Mouse (Mus musculus): ENCODE measurements at regions not wholly inside any gene's neighbourhood (a gene's known extent, or its start where the extent isn't known, plus 50 kb on each side); places are given as distances from the start of the nearest gene placed in this dataset.

GRCm38 (mm10) chr11:43370025-43370424, 56.0 kb downstream of the Pttg1 start:
- DNase-seq (ENCODE audit: low spot score in 2 of 2): no peak

- DNase-seq (ENCODE audit: low spot score in 2 of 2): no peak
Measured at GRCm38 (mm10) chr11:43368346-43368745, 57.7 kb downstream of the Pttg1 start.

DNA sequence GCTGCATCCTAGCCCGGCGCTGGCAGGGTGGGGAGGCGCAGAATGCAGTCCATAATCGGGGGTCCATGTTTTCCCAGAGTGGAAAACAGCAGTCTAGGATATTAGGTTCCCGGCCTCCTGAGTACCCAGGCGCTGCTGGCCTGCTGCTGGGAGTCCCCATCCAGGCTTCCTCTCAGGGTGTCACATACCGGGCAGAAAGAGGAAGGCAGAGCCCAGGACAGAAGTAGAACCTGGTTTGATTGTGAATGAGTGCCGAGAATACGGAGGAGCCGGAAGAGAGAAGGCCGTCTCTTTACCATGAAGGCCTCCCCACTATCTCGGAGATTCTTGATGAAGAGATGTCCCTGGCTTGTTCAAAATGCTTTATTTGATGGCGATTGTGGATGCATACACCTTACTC, 64.2 kb downstream of the Pttg1 start:
- no peak for DNase-seq (ENCODE audit: low spot score in 2 of 2)

- DNase-seq (ENCODE audit: low spot score in 2 of 2): no peak
Measured at GRCm38 (mm10) chr11:43358390-43359291, 67.4 kb downstream of the Pttg1 start.

DNA sequence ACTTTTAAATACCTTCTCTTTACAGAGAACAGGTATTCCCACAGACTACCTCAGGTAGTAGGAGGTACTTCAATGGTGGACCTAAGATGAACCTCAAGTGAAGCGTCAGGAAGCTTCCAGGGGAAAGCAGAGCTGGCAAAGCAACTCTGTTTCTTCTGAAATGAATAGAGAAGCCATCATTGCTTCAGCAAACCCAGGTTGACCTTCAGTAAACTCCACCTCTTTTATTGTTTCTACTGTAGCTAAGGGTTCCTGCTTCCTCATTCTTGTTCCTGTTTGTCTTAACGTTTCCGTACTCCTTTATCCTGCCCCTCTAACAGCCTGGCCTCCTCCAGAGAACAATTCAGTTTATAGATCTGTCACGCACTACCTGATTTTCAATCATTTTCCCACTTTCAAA, 72.4 kb downstream of the Pttg1 start:
- DNase-seq (ENCODE audit: low spot score in 2 of 2): no peak

DNA sequence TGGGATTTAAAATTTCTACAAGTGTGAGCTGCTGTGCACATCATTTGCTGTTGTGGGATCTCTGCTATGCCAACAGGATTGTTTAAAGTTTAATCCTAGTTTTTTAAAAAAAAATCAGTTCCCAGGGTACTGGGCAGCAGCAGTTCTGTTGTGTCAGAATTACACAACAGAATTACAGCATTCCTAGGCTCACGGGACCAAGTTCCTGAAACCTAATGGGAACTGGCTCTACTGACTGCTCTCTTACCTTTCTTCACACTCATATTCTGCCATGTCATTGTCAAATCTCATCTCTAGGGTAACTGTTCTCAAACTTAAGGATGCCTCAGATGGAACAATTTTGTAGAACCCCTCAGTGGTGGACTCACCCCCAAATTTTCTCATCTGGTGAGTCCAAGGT, 73.0 kb downstream of the Pttg1 start:
- DNase-seq (ENCODE audit: low spot score in 2 of 2): no peak

- DNase-seq (ENCODE audit: low spot score in 2 of 2): no peak
Measured at GRCm38 (mm10) chr11:43351818-43352217, 74.2 kb downstream of the Pttg1 start.

GRCm38 (mm10) chr11:43351348-43351747, 74.7 kb downstream of the Pttg1 start:
- no peak for DNase-seq (ENCODE audit: low spot score in 2 of 2)

- no peak for DNase-seq (ENCODE audit: low spot score in 2 of 2)
Measured at GRCm38 (mm10) chr11:43350242-43350641, 75.8 kb downstream of the Pttg1 start.

DNA sequence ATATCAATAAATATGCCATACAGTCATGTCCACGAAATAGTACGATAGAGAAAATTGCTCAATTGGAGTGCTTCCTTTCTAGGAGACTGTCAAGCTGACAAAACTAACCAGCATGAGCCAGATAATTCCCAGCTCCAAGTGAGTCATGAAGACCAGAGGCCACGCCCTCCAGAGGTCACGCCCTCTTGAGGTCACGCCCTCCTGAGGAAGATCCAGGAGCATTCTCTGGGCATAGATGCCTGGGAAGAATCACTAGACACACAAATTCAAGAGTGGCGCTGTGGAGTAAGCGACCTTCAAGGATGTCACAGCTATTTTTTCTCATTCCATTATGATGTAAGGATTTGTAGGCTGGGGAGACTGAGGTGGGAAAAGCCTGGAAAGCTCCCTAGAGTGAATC, 76.5 kb downstream of the Pttg1 start:
- peak; percentile 12 to 36 for DNase-seq (ENCODE audit: low spot score in 2 of 2)

DNA sequence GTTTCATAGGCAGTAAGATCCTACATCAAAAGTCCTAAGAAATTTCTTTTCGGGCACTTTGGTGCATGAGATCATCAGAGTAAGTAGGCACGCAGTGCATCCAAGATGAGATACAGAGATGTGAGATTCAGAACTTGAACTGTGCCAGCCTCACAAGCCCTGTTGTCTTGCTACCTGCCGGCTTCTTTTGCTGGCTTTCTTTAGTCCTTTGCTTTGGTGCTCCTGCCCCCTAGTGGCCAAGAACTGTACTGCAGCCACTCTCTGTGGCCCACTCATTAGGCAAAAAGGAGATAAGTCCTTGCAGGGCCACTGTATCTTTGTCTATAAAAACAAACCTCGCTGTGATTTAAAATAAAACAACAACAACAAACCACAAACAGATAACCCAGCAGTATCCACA, 77.5 kb downstream of the Pttg1 start:
- DNase-seq (ENCODE audit: low spot score in 2 of 2): peak; percentile 56 to 78

GRCm38 (mm10) chr11:43346489-43346888, 79.6 kb downstream of the Pttg1 start:
- DNase-seq (ENCODE audit: low spot score in 2 of 2): no peak

- DNase-seq (ENCODE audit: low spot score in 2 of 2): peak in 1 of 2 experiments; percentile 8
Measured at GRCm38 (mm10) chr11:43344767-43345561, 81.1 kb downstream of the Pttg1 start.

- no peak for DNase-seq (ENCODE audit: low spot score in 2 of 2)
Measured at GRCm38 (mm10) chr11:43343574-43343973, 82.5 kb downstream of the Pttg1 start.

DNA sequence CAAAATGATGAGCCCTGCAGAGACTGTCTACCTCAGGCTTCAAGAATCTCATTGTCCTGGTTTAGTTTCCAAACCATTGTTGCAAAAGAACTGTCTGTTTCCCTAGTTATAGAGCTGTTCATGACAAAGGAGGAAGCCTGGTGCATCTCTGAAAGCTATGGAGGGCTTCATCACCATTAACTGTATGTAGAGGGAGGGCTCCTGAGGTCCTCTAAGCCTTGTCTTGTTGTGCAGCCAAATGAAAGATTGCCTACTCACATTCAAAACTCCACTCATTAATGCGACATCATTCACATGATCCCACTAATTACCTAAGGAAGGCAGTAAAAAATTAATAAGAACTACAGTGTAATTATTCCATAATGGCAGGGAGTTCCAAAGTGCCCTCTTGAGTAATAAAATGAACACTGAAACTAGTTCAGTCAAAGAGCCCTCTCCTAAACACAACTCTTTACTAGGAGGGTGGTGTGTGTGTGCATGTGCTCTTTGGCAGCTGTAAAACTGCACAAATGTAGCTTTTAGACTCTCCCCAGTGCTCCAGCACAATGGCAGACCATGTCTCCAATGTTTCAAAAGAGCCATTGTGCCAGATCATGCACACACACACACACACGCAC, 87.6 kb downstream of the Pttg1 start:
- no peak for DNase-seq (ENCODE audit: low spot score in 2 of 2)

- no peak for DNase-seq (ENCODE audit: low spot score in 2 of 2)
Measured at GRCm38 (mm10) chr11:43335668-43336265, 90.3 kb downstream of the Pttg1 start.

DNA sequence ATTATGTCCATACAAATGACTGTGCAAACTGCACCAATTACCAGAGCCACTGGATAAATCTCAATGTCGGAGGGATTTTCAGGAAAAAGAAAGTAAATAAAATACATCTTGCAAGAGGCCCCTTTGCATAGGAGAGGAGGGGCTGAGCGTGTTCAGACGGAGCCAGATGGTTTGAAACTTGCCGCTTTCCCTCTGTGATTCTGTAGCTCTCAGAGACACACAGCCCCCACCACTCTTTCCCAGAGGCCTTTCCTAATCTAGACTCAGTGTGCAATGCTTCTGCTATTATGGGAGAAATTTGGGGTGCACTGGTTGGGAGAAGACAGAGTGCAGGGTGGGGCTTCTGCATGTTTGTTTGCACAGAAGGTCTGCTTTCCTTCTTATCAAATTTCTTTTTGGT, 92.5 kb downstream of the Pttg1 start:
- DNase-seq (ENCODE audit: low spot score in 2 of 2): no peak

- no peak for DNase-seq (ENCODE audit: low spot score in 2 of 2)
Measured at GRCm38 (mm10) chr11:43313996-43314395, 112.1 kb downstream of the Pttg1 start.
